Mouse (Mus musculus): ENCODE results near the gene Cit. TPM values are rescaled to one million over a fixed set of nuclear protein-coding genes. Genes with fewer than 3 reads are reported as not detected.

Gene Cit
- total RNA-seq, 2 experiments from 2014 or later: 41.9 to 47.1 TPM

- no peak for DNase-seq
- intact Hi-C loops (cut with DNase I): no loop called here
These were observed 159.2 kb downstream of the Cit start for GRCm38 (mm10) chr5:116004271-116004670.

- peak; percentile 31 for DNase-seq
- intact Hi-C loops (cut with DNase I): no loop called here
These were observed 161.4 kb downstream of the Cit start for GRCm38 (mm10) chr5:116006324-116007099.

GRCm38 (mm10) chr5:116007723-116008122 is 162.6 kb downstream of the Cit start:
- intact Hi-C loops (cut with DNase I): no loop called here

GRCm38 (mm10) chr5:116009091-116009851 is 164.2 kb downstream of the Cit start:
- DNase-seq: no peak
- intact Hi-C loops (cut with DNase I): no loop called here

More at GRCm38 (mm10) chr5:116007723-116008122, 162.6 kb downstream of the Cit start:
- no peak for DNase-seq

- DNase-seq: no peak
- intact Hi-C loops (cut with DNase I): loop anchor here (10.0 kb wide), 1 partner anchor 355 kb away; no protein-coding TSS in a partner anchor
These were observed 165.0 kb downstream of the Cit start for GRCm38 (mm10) chr5:116009884-116010627.

GRCm38 (mm10) chr5:116011700-116012099 is 166.6 kb downstream of the Cit start:
- intact Hi-C loops (cut with DNase I): loop anchor here (10.0 kb wide), 1 partner anchor 357 kb away; no protein-coding TSS in a partner anchor

GRCm38 (mm10) chr5:116012503-116012902 is 167.4 kb downstream of the Cit start:
- no peak for DNase-seq
- intact Hi-C loops (cut with DNase I): loop anchor here (10.0 kb wide), 1 partner anchor 358 kb away; no protein-coding TSS in a partner anchor

More at GRCm38 (mm10) chr5:116011700-116012099, 166.6 kb downstream of the Cit start:
- DNase-seq: no peak

GRCm38 (mm10) chr5:116013821-116014220 is 168.7 kb downstream of the Cit start:
- intact Hi-C loops (cut with DNase I): loop anchor here (10.0 kb wide), 1 partner anchor 359 kb away; no protein-coding TSS in a partner anchor

GRCm38 (mm10) chr5:116014237-116014636 is 169.2 kb downstream of the Cit start:
- intact Hi-C loops (cut with DNase I): loop anchor here (10.0 kb wide), 1 partner anchor 359 kb away; no protein-coding TSS in a partner anchor

More at GRCm38 (mm10) chr5:116013821-116014220, 168.7 kb downstream of the Cit start:
- no peak for DNase-seq

GRCm38 (mm10) chr5:116016542-116016941 is 171.5 kb downstream of the Cit start:
- no peak for DNase-seq
- intact Hi-C loops (cut with DNase I): loop anchor here (10.0 kb wide), 1 partner anchor 362 kb away; no protein-coding TSS in a partner anchor

More at GRCm38 (mm10) chr5:116014237-116014636, 169.2 kb downstream of the Cit start:
- no peak for DNase-seq

GRCm38 (mm10) chr5:116017391-116017790 is 172.3 kb downstream of the Cit start:
- DNase-seq: no peak
- intact Hi-C loops (cut with DNase I): loop anchor here (10.0 kb wide), 1 partner anchor 363 kb away; no protein-coding TSS in a partner anchor

GRCm38 (mm10) chr5:116018196-116018595 is 173.1 kb downstream of the Cit start:
- no peak for DNase-seq
- intact Hi-C loops (cut with DNase I): loop anchor here (10.0 kb wide), 1 partner anchor 363 kb away; no protein-coding TSS in a partner anchor

- no peak for DNase-seq
- intact Hi-C loops (cut with DNase I): loop anchor here (10.0 kb wide), 1 partner anchor 364 kb away; no protein-coding TSS in a partner anchor
These were observed 173.7 kb downstream of the Cit start for GRCm38 (mm10) chr5:116018784-116019183.

- intact Hi-C loops (cut with DNase I): loop anchor here (10.0 kb wide), 1 partner anchor 365 kb away; no protein-coding TSS in a partner anchor
- DNase-seq: no peak
These were observed 174.3 kb downstream of the Cit start for GRCm38 (mm10) chr5:116019371-116019770.

GRCm38 (mm10) chr5:116021552-116021951 is 176.5 kb downstream of the Cit start:
- intact Hi-C loops (cut with DNase I): no loop called here
- no peak for DNase-seq

GRCm38 (mm10) chr5:116022131-116022530 is 177.1 kb downstream of the Cit start:
- DNase-seq: no peak
- intact Hi-C loops (cut with DNase I): no loop called here

- intact Hi-C loops (cut with DNase I): no loop called here
These were observed 177.7 kb downstream of the Cit start for GRCm38 (mm10) chr5:116022658-116023200.

GRCm38 (mm10) chr5:116023251-116023661 is 178.2 kb downstream of the Cit start:
- intact Hi-C loops (cut with DNase I): no loop called here
- DNase-seq: peak; percentile 25

More at GRCm38 (mm10) chr5:116022658-116023200, 177.7 kb downstream of the Cit start:
- DNase-seq: no peak

GRCm38 (mm10) chr5:116023821-116024284 is 178.8 kb downstream of the Cit start:
- DNase-seq: no peak

GRCm38 (mm10) chr5:116024327-116024739 is 179.3 kb downstream of the Cit start, which contains the start of gene Prkab1:
Gene Prkab1 (minus strand): TSS chr5:116024508.
- peak; percentile 94 for DNase-seq
- intact Hi-C loops (cut with DNase I): no loop called here

More at GRCm38 (mm10) chr5:116023821-116024284, 178.8 kb downstream of the Cit start:
- intact Hi-C loops (cut with DNase I): no loop called here

Data from left cerebral cortex, postnatal 4 days (tissue).